Mouse (Mus musculus) mouse embryonic stem cell (cell line): ENCODE results near the gene Rab24.

Source experiments
- in situ Hi-C, 2 experiments: fragments of 300-500 bp; cut with MboI; formaldehyde crosslinking; loops; 1 replicate in 1 of 2; 3 replicates in 1 of 2; pipeline ENCODE4 v1.14.3; 2019 to 2020; ENCODE audit warnings: low sequenced_read_pairs in 2 of 2, low pct_unique_long_range_greater_than_20kb in 1 of 2, mixed read lengths in 1 of 2; ENCODE audit not compliant: unreplicated experiment in 1 of 2

Gene Rab24

DNA sequence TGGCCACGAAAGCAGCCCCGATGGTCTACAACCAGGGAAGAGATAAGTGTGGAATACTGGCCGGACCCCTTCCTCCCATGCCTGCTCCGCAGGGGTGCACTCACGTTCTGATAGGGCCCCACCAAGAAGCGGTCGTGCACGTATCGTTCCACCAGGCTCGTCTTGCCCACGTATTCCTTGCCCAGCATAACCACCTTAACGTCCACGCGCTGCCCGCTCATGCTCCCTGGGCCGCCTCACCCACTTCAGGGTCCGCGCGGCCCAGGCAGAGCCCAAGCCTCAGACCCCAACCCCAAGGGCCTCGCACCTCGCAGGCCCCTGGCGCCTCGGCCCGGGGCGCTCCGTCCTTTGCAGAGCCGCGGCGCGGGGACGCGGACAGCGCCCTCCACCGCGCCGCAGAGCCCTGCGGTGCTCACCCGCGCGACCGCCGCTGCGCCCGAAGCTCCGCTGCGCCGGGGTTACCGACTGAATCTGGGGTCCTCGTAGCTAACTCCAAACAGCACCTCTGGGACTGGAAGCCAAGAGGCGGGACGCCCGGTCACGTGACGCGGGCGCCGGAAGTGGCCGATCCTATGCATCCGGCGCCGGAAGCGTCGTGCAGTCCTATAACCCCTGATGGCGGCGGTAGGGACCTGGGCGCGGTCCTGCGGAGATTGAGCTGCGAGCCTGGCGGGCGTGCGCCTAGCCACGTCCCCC is at the start of gene Rab24:
Rab24 (minus strand) TSS at position 513 of the 696 bp plus-strand sequence.
- in situ Hi-C loops = no loop called here

DNA sequence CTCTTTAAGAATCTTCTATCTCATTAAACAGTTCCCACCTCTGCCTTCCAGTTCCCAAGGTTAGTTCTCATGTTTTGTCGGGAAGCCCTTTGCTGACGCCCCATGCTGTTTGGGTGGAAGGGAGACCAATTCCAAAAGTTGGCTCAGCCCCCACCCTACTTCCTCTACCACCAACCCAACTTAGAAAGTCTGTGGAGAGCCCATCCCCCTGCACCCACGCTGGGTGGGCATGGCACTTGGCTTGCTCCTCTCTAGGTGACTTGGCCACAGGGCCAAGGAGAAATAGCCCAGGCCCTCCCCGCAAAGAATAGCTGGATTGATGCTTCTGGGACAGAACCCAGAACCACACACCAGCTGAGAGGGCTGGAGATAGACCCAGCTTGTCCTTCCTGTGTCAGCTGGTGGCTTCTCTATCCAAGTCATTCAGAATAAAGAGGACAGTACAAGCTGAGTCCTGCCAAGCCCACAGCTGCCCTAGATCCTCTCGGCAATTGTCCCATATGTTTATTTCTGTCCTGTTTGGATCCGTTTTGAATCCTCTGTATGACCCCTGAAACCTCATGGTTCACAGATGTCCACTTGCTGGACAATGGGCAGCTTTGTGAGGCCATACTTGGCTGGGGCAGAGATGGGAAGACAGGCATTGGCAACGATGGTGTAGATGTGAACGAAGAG is 49.4 kb upstream of the Rab24 start:
- in situ Hi-C loops = no loop called here

DNA sequence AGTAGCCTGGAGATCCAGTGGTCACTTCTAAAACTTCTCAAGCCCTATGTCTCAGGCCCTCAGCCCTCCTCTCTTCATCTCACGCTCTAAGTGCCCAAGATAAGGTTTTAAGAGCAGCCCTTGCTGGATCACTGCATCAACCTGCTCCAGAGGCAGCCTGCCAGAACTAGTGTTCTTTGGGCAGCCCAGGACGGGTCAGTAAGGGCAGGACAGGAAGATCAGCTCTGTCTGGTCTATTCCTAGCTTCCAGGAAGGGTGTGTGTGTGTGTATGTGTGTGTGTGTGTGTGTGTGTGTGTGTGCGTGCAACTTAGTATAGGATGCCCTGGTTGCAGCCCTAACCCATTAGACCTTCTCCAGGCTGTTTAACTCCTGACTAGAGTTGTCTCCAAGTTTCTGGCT is 48.5 kb upstream of the Rab24 start:
- in situ Hi-C loops = no loop called here

DNA sequence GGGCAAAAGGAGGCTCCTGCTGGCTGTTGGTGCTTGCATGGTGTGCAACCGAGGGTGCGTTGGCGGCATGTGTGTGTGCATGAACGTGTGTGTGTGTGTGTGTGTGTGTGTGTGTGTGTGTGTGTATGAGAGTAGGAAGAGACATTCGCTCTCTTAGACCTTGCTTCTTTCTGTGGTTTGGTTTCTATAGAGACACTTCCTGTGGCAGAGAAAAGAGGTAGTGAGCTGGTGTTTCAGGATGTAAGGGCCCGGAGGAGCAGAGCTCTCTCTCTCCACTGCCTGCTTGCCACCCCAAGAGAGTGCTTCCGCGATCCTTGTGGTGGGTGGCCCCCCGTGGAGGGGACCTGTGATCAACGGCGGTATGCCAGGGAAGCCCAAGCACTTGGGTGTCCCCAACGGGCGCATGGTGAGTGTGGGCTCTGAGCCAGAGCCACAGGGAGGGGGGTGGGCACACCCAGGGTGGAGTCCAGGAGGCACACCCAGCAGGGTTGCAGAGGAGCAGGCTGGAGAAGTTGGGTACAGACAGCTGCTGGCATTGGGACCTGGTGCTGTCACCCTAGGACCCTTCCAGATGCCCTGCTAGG is 47.9 kb upstream of the Rab24 start, which contains the start of gene Rgs14:
Rgs14 (plus strand) TSS at position 202 of the 584 bp plus-strand sequence.
- in situ Hi-C loops = no loop called here

DNA sequence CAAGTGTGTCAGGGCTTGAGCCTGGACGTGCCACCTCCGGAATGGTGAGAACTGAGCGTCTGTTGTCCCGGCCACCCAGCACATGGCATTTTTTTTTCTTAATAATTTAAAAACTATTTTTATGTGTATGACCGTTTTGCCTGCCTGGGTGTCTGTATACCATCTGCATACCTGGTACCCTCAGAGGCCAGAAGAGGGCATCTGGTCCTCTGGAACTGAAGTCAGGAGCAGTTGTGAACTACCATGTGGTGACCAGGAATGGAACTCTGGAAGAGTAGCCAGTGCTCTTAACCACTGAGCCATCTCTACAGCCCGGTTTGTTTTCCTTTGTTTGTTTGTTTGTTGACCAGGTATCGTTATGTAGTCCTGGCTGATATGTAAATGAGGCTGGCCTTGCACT is 46.7 kb upstream of the Rab24 start:
- in situ Hi-C loops = no loop called here

DNA sequence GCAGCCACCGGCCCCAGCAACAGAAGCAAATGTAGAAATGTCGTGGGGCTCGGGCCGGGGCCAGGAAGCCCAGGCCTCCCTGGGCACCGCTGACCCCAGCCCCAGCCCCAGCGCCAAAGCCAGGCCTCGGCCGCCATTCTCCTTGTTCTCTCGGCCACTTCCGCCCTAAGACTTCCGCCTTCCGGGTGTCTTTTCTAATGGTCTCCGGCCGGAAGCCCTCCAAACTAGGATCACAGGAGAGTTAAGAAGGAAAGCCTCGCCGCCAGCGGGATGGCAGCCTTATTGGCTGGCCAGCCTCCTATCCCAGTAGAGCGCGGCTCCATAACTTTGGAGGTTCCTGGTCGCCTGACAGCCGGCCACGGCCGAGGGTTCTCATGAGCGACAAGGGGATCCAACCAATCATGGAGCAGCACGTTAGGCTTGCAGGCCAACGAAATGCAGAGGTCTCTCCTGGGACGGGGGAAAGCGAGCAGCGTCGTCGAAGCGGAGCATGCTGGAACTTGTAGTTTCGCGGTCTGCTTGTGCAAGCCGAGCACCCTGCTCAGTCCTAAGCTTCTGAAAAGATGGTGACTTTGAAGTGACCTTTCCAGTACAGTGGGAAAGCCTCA is 40.8 kb upstream of the Rab24 start, which contains the start of gene Lman2:
Lman2 (minus strand) TSS at position 331 of the 608 bp plus-strand sequence.
- in situ Hi-C loops = no loop called here

DNA sequence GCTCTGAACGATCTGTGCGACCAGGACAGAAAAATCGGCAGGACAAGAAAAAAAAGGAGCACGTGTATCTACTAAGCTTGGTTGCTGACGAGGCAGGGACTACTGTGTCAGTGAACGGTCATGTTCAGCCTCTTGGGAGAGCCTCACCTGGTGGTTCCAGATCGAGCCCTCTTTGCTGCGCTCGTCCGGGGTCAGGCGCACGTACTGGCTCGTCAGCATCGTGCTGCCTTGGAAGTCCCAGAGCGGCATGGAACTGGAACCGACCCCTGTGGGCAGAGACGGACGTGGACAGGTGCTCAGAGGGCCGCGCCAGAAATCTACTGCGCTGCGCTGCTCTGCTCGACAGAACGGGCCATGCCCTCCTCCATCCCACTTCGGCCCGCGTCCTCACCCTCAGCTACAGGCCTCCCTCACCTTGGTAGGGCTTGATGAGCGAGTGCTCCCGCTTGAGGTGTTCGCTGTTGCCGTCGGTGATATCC is 40.3 kb upstream of the Rab24 start:
- in situ Hi-C loops = no loop called here

DNA sequence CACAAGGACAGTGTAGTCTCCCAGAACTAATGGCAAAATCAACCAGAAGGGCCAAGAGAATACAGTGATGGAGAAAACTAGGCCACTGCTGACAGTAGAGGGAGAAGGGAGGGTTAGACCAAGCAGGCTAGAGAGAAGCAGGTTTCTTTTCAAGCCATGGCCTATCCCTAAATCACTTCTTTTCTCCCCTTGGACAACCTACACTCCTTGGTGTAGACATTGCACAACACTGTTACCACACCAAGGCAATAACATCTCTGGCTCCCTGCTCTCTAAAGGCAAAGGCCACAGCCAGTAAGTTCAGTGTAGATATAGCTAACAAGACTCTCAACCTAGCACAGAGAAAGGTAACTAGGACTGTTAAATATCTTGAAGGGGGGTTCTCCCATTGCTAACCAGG is 39.4 kb upstream of the Rab24 start:
- in situ Hi-C loops = no loop called here

DNA sequence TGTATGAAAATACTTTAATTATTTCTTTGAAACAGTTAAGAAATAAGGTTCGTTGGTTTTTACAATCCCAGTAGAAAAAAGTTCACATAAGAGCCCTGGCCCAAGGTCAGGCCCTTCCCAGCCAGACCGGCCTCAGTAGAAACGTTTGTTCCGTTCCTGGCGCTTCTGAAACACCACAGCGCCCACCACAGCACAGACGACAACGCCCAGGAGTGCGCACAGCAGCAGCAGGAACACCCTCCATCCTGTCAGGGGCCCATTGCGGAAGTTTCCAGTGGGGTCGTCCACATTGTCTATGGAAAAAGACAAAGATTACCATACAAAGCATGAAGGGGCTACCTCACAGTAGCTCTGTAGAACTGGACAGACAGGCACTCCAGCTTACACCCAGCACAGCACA is 25.0 kb upstream of the Rab24 start:
- in situ Hi-C loops = no loop called here

DNA sequence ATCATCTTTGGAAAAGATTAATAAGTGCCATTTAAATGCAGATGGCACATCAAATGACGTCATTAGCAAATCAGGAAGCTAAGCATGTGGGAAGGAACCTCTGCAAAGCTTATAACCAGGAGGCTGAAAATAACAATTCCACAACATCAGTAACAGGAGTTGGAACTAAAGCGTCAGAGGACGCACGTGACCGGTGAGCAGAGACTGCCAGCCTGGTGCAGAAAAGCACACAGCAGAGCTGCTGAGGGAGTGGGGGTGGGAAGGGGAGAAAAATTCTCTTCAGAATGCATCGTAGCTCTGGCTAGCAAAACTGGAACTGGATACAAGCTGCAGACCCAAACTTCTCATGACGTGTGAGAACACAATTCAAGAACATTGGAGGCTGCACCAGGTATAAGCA is 22.5 kb upstream of the Rab24 start:
- in situ Hi-C loops = no loop called here

DNA sequence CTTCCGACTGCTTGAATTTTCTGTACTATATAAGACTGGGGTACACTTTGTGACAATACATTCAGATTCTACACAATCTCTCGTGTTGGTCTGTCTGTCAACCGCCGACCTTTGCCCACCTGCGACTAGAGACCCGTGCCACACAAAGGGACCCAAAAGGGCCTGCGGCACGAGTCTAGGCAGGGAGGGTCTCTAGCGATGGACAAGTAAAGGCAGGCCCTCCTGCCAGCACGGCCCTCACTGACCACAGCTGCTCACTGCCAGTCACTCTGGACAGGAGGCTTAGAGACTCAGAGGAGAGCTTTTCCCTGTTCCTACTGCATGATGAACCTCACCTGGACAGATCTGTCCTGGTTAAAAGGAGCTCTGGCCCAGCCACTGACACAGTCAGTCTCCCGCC is 20.7 kb upstream of the Rab24 start:
- in situ Hi-C loops = no loop called here

DNA sequence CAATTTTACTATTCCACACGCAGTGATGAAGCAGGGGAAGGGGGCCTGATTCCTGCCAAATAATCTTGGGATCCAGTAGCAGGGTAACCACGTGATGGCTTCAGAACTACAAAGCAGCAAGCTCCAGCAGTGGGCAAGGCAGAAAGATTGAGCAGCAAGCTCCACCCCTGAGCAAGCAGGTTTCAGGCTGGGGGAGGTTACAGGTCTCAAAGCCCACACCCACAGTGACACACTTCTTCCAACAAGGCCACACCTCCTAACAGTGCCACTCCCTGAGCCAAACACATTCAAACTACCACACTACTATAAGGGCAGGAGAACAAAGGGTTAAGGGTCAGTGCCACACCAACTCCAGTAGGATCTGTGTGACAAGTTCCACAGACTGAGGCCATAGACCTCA is 17.5 kb upstream of the Rab24 start:
- in situ Hi-C loops = no loop called here

DNA sequence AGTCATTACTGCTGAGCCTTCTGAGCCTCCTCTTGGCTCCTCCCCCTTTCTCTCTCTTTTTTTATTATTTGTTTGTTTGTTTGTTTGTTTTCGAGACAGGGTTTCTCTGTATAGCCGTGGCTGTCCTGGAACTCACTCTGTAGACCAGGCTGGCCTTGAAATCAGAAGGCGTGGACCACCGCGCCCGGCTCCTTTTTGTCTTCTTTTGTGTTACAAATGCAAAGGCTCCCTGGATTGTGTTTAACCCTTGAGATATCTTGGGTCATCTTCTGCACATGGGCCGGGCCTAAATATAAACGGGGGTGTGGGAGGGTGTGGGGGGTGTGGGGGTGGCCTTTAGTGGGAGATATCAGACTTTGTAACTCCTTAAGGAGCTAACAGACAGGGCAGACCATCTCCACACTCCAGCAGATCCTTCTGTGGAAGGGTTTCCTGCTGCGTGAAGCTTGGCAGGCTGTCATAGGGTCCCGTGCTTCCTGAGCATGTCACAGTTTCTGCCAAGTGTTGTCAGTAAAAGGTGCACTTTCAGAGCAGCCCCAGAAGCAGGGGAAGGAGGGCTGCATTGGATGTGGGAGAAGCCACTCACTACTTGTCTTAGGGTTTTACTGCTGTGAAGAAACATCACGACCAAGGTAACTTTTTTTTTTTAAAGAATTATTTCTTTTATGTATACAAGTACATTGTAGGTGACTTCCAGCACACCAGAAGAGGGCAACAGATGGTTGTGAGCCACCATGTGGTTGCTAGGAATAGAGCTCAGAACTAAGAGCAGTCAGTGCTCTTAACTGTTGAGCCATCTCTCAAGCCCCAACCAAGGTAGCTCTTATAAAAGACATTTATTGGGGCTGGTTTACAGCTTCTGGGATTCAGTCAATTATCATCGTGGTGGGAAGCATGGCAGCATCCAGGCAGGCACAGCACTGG is 16.6 kb upstream of the Rab24 start:
- in situ Hi-C loops = no loop called here

DNA sequence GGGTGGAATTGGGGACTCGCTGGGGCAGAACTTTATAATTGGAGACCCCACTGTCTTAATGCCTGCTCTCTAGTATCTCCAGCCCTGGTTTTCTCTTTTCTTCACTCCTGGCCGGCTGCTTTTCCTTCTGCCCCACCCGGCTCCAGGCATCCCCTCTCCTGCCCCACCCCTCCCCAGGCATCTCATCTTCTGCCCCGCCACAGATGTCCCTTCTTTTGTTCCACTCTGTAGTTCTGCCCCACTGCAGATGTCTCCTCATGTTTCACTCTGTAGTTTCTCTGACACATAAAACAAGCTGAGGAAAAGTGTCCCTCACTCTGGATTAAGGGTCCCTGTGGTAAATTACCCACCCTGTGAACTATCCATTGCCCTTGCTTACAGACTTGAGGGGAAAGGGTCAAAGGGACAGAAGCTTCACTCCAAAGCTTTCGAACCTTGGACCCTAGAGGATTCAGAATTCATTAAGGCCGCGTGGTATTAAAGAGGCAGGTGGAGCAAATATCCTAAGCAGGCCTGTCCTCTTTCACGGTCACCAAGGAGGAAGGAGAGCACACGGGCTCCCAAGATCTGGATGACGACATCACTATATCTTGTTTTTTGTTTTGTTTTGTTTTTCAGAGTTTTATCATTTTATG is 15.7 kb upstream of the Rab24 start:
- in situ Hi-C loops = no loop called here

DNA sequence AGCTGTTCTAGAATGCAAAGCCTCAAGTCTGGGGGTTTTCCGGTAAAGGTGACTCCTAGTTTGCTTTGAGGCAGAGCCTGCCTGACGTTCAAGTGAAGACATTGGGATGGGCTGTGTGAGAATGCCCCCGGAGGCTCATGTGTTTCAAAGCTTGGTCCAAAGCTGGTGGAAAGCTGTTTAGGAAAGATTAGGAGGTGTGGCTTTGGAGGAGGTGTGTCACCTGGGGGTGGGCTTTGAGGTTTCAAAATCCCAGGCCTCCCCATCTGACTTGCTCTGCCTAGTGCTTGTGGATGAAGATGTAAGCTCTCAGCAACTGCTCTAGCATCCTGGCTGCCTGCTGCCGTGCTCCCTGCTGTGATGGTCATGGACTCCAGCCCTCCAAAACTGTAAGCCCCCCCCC is 14.0 kb upstream of the Rab24 start:
- in situ Hi-C loops = no loop called here

DNA sequence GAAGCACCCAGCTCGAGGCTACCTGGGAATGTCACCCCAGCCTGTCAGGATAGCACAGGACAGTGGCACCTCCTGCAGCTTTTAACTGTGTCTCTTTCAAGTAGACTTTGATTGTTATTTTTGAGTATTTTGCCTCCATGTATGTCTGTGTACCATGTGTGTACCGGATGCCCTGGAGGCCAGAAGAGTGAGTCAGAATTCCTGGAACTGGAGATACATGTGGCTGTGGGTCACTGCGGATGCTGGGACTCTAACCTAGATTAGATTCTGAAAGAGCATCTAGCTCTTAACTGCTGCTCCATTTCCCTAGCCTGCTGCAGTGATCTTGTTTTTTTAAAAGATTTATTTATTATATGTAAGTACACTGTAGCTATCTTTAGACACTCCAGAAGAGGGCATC is 10.6 kb upstream of the Rab24 start:
- in situ Hi-C loops = no loop called here

DNA sequence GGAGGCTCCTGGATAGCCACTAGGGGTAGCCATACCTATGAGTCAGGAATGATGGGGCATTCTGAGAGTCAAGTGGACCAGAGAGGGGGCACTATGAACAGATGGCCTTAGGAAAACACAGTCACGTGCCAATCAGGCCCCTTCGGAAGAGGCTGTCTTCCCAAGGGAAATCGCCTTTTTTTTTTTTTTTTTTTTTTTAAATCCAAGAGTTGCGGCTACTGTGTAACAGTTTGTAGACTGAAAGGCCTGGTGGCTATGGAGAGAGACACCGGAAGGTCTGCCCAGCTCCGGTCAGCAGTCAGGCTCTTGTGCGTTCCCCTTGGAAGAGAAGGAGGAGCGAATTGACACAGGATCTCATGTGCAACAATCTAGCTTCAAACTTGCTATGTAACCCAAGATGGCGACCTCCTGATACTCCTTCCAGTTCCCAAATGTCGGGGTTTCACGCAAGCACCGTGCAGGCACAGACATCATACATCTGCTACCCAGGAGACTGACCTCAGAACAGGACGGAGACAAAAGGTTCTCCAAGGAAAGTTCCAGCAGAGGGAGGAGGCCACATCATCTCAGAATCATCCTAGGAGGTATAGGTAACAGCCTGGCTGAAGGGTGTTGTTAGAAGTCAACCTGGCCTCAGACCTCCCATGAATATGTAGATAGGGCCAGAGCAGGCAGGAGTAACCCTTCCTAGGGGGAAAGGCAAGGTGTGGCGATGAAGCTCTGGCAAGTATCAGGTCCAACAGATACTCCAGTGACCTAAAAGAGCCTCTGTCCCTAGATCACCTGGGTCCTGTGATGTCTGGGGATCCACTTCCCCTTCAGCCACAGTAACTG is 9.0 kb upstream of the Rab24 start:
- in situ Hi-C loops = no loop called here
